Mouse (Mus musculus) olfactory bulb, adult 2 months (tissue): ENCODE data around the gene Fam227a. TPM values are rescaled to one million over a fixed set of nuclear protein-coding genes. Genes with fewer than 3 reads are reported as not detected.
A peak's percentile ranks its signal among the peaks of the same experiment; 100 is the strongest.

ENCODE experiments used
- H3K27ac ChIP-seq: fragments of 200-500 bp; 2 replicates; pipeline ENCODE4 v1.5.1; 2012; ENCODE audit warnings: low read depth, low read length; ENCODE audit not compliant: insufficient read depth
- H3K4me1 ChIP-seq: fragments of 200-500 bp; 2 replicates; pipeline ENCODE4 v1.6.1; 2012; ENCODE audit warnings: low read length; ENCODE audit not compliant: control insufficient read depth, insufficient read depth
- H3K4me3 ChIP-seq: fragments of 200-500 bp; 2 replicates; pipeline ENCODE4 v1.5.1; 2012; ENCODE audit warnings: mild to moderate bottlenecking, low read depth, low read length, moderate library complexity; ENCODE audit not compliant: insufficient read depth
- CTCF ChIP-seq: fragments of 200-500 bp; IDR thresholded peaks from 2 replicates; pipeline ENCODE4 v1.5.1; 2012; ENCODE audit warnings: low read depth, mild to moderate bottlenecking, low read length, moderate library complexity; ENCODE audit not compliant: insufficient read depth
- POLR2A ChIP-seq: fragments of 200-500 bp; IDR thresholded peaks from 2 replicates; pipeline ENCODE4 v1.6.1; 2012; ENCODE audit warnings: mild to moderate bottlenecking, low read depth, low read length, moderate library complexity; ENCODE audit not compliant: insufficient read depth
- WGBS: fragments of 180-500 bp; shearing (Covaris S2); methylation state at CpG from one replicate; pipeline ENCODE4 v1.1.7; 2018; 5-methylcytosine and 5-hydroxymethylcytosine counted together
- polyA plus RNA-seq: library from polyadenylated mRNA; stranded (reverse); fragments of >200 nt; gene quantifications from 2 replicates; pipeline ENCODE4 v1.2.4, GENCODE M21; 2012; ENCODE audit warnings: low replicate concordance; ENCODE audit not compliant: missing spikeins, insufficient read depth, insufficient read length

The Fam227a gene
- polyA plus RNA-seq, 1 experiment: not detected

- TF ChIP-seq POLR2A (no peak), CTCF (no peak)
- peaks cover 6% of the 10 kb centered on the region for H3K4me1 ChIP-seq
- peak overlapping the region; percentile 70; the same call in 1 of the 2 replicates for H3K27ac ChIP-seq
- WGBS: 28% methylated on average over 9 of the region's 9 CpGs
- no peak overlapping the region for H3K4me3 ChIP-seq
These were observed 96.3 kb downstream of the Fam227a start for GRCm38 (mm10) chr15:79562417-79562816.

- Histone ChIP-seq H3K4me3 (no peak overlapping the region), H3K4me1 (peaks cover 6% of the 10 kb centered on the region), H3K27ac (no peak overlapping the region)
- no peak for TF ChIP-seq POLR2A
- no peak for TF ChIP-seq CTCF
- WGBS: 77% methylated on average over 3 of the region's 3 CpGs
These were observed 99.1 kb downstream of the Fam227a start for GRCm38 (mm10) chr15:79559649-79560048.

Other genes starting within 250 kb of the Fam227a start
- gene Csnk1e, start 203.4 kb downstream of the Fam227a start, polyA plus RNA-seq: not detected in 2 replicates
- gene Kcnj4, start 153.7 kb downstream of the Fam227a start, polyA plus RNA-seq: 142 TPM in 1 of 2 replicates, not detected in the other
- not detected in 2 replicates for gene Kdelr3, start 142.5 kb downstream of the Fam227a start, polyA plus RNA-seq
- gene Ddx17, start 112.2 kb downstream of the Fam227a start, polyA plus RNA-seq: 399 and 583 TPM in 2 replicates
- gene Dmc1, start 53.8 kb downstream of the Fam227a start, polyA plus RNA-seq: not detected in 2 replicates
- gene Cby1, start 243 bp upstream of the Fam227a start, polyA plus RNA-seq: not detected in 2 replicates
- gene Tomm22, start 11.9 kb upstream of the Fam227a start, polyA plus RNA-seq: not detected in 2 replicates
- not detected in 2 replicates for gene Josd1, start 29.0 kb upstream of the Fam227a start, polyA plus RNA-seq
- gene Gtpbp1, start 31.9 kb upstream of the Fam227a start, polyA plus RNA-seq: not detected in 2 replicates
- gene Sun2, start 83.6 kb upstream of the Fam227a start, polyA plus RNA-seq: 247 TPM in 1 of 2 replicates, not detected in the other
- gene Dnal4, start 118.9 kb upstream of the Fam227a start, polyA plus RNA-seq: not detected in 2 replicates
- 326 TPM in 1 of 2 replicates, not detected in the other for gene Nptxr, start 145.8 kb upstream of the Fam227a start, polyA plus RNA-seq
- gene Npcd, start 175.3 kb upstream of the Fam227a start, polyA plus RNA-seq: not detected in 2 replicates
- not detected in 2 replicates for gene Cbx6, start 175.7 kb upstream of the Fam227a start, polyA plus RNA-seq
- 702 TPM in 1 of 2 replicates, not detected in the other for gene Apobec3, start 232.7 kb upstream of the Fam227a start, polyA plus RNA-seq